Mouse (Mus musculus): ENCODE measurements at regions not wholly inside any gene's neighbourhood (a gene's known extent, or its start where the extent isn't known, plus 50 kb on each side); places are given as distances from the start of the nearest gene placed in this dataset.

DNA sequence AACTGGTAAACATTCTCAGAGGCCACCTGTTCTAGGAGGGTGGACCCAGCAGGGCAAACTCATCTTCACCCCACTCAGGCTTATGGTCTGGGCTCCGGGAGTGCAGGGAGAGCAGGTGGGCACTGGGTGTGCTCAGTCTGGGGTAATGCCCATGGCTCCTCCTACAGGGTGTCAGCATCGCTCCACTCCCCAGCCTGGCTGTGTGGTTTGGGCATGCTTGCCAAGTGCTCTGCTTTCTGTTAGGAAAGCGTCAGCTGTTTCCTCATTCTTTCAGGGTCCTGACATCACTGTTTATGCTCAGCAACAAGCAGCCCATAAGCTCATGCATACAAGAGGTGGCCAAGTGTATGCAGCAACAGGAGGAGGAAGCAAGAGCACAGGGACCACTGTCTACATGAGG lies 57.7 kb upstream of the Jdp2 start:
- TF ChIP-seq MAX (IDR thresholded peaks at IDR 0.05) (no peak), CTCF (IDR thresholded peaks at IDR 0.05; ENCODE audit: control insufficient read depth, insufficient read depth, insufficient read length) (no peak), CEBPB (IDR thresholded peaks at IDR 0.05; ENCODE audit: low read depth) (no peak), FOSL1 (IDR thresholded peaks at IDR 0.05; ENCODE audit: insufficient read depth, low read length, poor library complexity, severe bottlenecking) (no peak), MYOG (IDR thresholded peaks at IDR 0.05; ENCODE audit: control insufficient read depth, extremely low read depth, insufficient read length) (no peak)

Data from C2C12 (cell line).